Mouse (Mus musculus) forelimb bud, embryonic 11.5 days (tissue): ENCODE data around the gene H2afx.

Source experiments
- DNase-seq: peaks from one replicate; pipeline ENCODE4 v3.0.0-alpha.2; 2012; ENCODE audit warnings: low read depth, low spot score

Gene H2afx

GRCm38 (mm10) chr9:44378153-44378730 lies 43.7 kb downstream of the H2afx start:
- no peak for DNase-seq

GRCm38 (mm10) chr9:44379054-44379834 lies 44.8 kb downstream of the H2afx start, which contains the start of gene Hyou1:
Hyou1 (plus strand) TSS chr9:44379490.
- peak; percentile 97 for DNase-seq

GRCm38 (mm10) chr9:44379862-44380261 lies 45.4 kb downstream of the H2afx start:
- peak; percentile 33 for DNase-seq

GRCm38 (mm10) chr9:44384596-44384995 lies 50.1 kb downstream of the H2afx start:
- no peak for DNase-seq
